Mouse (Mus musculus) liver, embryonic 15.5 days (tissue): Measurements from ENCODE around the gene Arhgap22. TPM values are rescaled to one million over a fixed set of nuclear protein-coding genes. Genes with fewer than 3 reads are reported as not detected.

ENCODE experiments used
- ATAC-seq: fragments of 200-750 bp; cut with Nextera tagmentation; 2 replicates; pipeline ENCODE4 v1.8.0; 2017; ENCODE audit warnings: moderate number of reproducible peaks, mild to moderate bottlenecking, moderate library complexity; ENCODE audit not compliant: insufficient read depth
- H3K27ac ChIP-seq: fragments of 300-500 bp; sonication (generic); replicated peaks from 2 replicates; pipeline ENCODE4 v1.5.1; 2015; ENCODE audit warnings: mild to moderate bottlenecking, inconsistent platforms
- H3K27me3 ChIP-seq: fragments of 300-500 bp; sonication (generic); 2 replicates; pipeline ENCODE4 v1.6.1; 2015; ENCODE audit warnings: mild to moderate bottlenecking, inconsistent platforms
- H3K36me3 ChIP-seq: fragments of 300-500 bp; sonication (generic); replicated peaks from 2 replicates; pipeline ENCODE4 v1.6.1; 2015; ENCODE audit warnings: moderate library complexity, mild to moderate bottlenecking, inconsistent platforms
- H3K4me1 ChIP-seq: fragments of 300-500 bp; sonication (generic); replicated peaks from 2 replicates; pipeline ENCODE4 v1.6.1; 2015; ENCODE audit warnings: inconsistent platforms
- H3K4me2 ChIP-seq: fragments of 300-500 bp; sonication (generic); 2 replicates; pipeline ENCODE4 v1.6.1; 2015; ENCODE audit warnings: moderate library complexity, mild to moderate bottlenecking, inconsistent platforms
- H3K4me3 ChIP-seq: fragments of 300-500 bp; sonication (generic); replicated peaks from 2 replicates; pipeline ENCODE4 v1.5.1; 2015; ENCODE audit warnings: mild to moderate bottlenecking, inconsistent platforms
- H3K9ac ChIP-seq: fragments of 300-500 bp; sonication (generic); 2 replicates; pipeline ENCODE4 v1.6.1; 2015; ENCODE audit warnings: moderate library complexity, mild to moderate bottlenecking, inconsistent platforms
- H3K9me3 ChIP-seq: fragments of 300-500 bp; sonication (generic); replicated peaks from 2 replicates; pipeline ENCODE4 v1.6.1; 2016; ENCODE audit warnings: inconsistent platforms
- WGBS: fragments of 180-500 bp; shearing (Covaris S2); methylation state at CpG from one replicate; pipeline ENCODE4 v1.1.7; 2015; ENCODE audit warnings: mixed read lengths; ENCODE audit not compliant: insufficient replicate concordance; 5-methylcytosine and 5-hydroxymethylcytosine counted together
- polyA plus RNA-seq: library from polyadenylated mRNA; unstranded; fragments of >200 nt; fragmentation: Nextera tagmentation; extraction: Ambion mirVana; gene quantifications from 2 replicates; pipeline ENCODE4 v1.2.1, GENCODE M21; 2015

The Arhgap22 gene
- polyA plus RNA-seq, 1 experiment from 2014 or later = 3.6 TPM

GRCm38 (mm10) chr14:33214767-33215128 is 922 bp downstream of the Arhgap22 start:
- Histone ChIP-seq H3K4me1 (peaks cover 16% of the 10 kb centered on the region), H3K27me3 (peaks cover 19% of the 10 kb centered on the region), H3K36me3 (no peaks in the 10 kb centered on the region), H3K4me3 (no peak overlapping the region), H3K4me2 (peak overlapping the region; percentile 29; the same call in 1 of the 2 replicates), H3K9ac (no peak overlapping the region), H3K27ac (no peak overlapping the region), H3K9me3 (no peaks in the 10 kb centered on the region)
- WGBS = 6% methylated on average over 4 of the region's 4 CpGs
- peak; percentile 41 for ATAC-seq

- peaks cover 16% of the 10 kb centered on the region for H3K4me1 ChIP-seq
- WGBS = 35% methylated on average over 1 of the region's 1 CpGs
- H3K27me3 ChIP-seq = peaks cover 19% of the 10 kb centered on the region
- no peak overlapping the region for H3K4me2 ChIP-seq
- no peak for ATAC-seq
- no peak overlapping the region for H3K27ac ChIP-seq
- H3K4me3 ChIP-seq = no peak overlapping the region
- no peaks in the 10 kb centered on the region for H3K9me3 ChIP-seq
- no peak overlapping the region for H3K9ac ChIP-seq
- no peaks in the 10 kb centered on the region for H3K36me3 ChIP-seq
Observed at GRCm38 (mm10) chr14:33215163-33215562, 1.3 kb downstream of the Arhgap22 start.

GRCm38 (mm10) chr14:33216343-33217208 is 2.8 kb downstream of the Arhgap22 start:
- ATAC-seq = no peak
- peaks cover 19% of the 10 kb centered on the region for H3K27me3 ChIP-seq
- peaks cover 16% of the 10 kb centered on the region for H3K4me1 ChIP-seq
- H3K27ac ChIP-seq = no peak overlapping the region
- no peak overlapping the region for H3K4me3 ChIP-seq
- no peaks in the 10 kb centered on the region for H3K9me3 ChIP-seq
- no peak overlapping the region for H3K4me2 ChIP-seq
- H3K36me3 ChIP-seq = no peaks in the 10 kb centered on the region
- 57% methylated on average over 19 of the region's 19 CpGs for WGBS
- H3K9ac ChIP-seq = no peak overlapping the region

GRCm38 (mm10) chr14:33225235-33225634 is 11.4 kb downstream of the Arhgap22 start:
- Histone ChIP-seq H3K4me3 (no peak overlapping the region), H3K4me2 (no peak overlapping the region), H3K9me3 (no peaks in the 10 kb centered on the region), H3K27ac (no peak overlapping the region), H3K27me3 (no peaks in the 10 kb centered on the region), H3K36me3 (no peaks in the 10 kb centered on the region), H3K4me1 (no peaks in the 10 kb centered on the region), H3K9ac (no peak overlapping the region)
- 52% methylated on average over 4 of the region's 4 CpGs for whole genome bisulfite sequencing
- no peak for ATAC-seq

- no peak for ATAC-seq
- WGBS = 59% methylated on average over 4 of the region's 4 CpGs
Observed at GRCm38 (mm10) chr14:33230672-33231071, 16.8 kb downstream of the Arhgap22 start.

GRCm38 (mm10) chr14:33231311-33231710 is 17.5 kb downstream of the Arhgap22 start:
- 31% methylated on average over 3 of the region's 3 CpGs for WGBS
- no peak overlapping the region for H3K9ac ChIP-seq
- no peaks in the 10 kb centered on the region for H3K27me3 ChIP-seq
- no peak overlapping the region for H3K4me3 ChIP-seq
- no peaks in the 10 kb centered on the region for H3K4me1 ChIP-seq
- no peak overlapping the region for H3K27ac ChIP-seq
- H3K9me3 ChIP-seq = no peaks in the 10 kb centered on the region
- H3K36me3 ChIP-seq = no peaks in the 10 kb centered on the region
- no peak for ATAC-seq
- H3K4me2 ChIP-seq = no peak overlapping the region

More at GRCm38 (mm10) chr14:33230672-33231071, 16.8 kb downstream of the Arhgap22 start:
- Histone ChIP-seq H3K36me3 (no peaks in the 10 kb centered on the region), H3K9ac (no peak overlapping the region), H3K9me3 (no peaks in the 10 kb centered on the region), H3K4me1 (no peaks in the 10 kb centered on the region), H3K4me3 (no peak overlapping the region), H3K27me3 (no peaks in the 10 kb centered on the region), H3K4me2 (no peak overlapping the region), H3K27ac (no peak overlapping the region)

- Histone ChIP-seq H3K9ac (no peak overlapping the region), H3K4me2 (no peak overlapping the region), H3K27ac (no peak overlapping the region), H3K4me1 (no peaks in the 10 kb centered on the region), H3K9me3 (no peaks in the 10 kb centered on the region), H3K4me3 (no peak overlapping the region), H3K36me3 (no peaks in the 10 kb centered on the region), H3K27me3 (no peaks in the 10 kb centered on the region)
- ATAC-seq = no peak
- 18% methylated on average over 5 of the region's 5 CpGs for WGBS
Observed at GRCm38 (mm10) chr14:33232048-33232447, 18.2 kb downstream of the Arhgap22 start.

- no peaks in the 10 kb centered on the region for H3K27me3 ChIP-seq
- H3K4me2 ChIP-seq = no peak overlapping the region
- no peaks in the 10 kb centered on the region for H3K36me3 ChIP-seq
- no peak overlapping the region for H3K9ac ChIP-seq
- no peaks in the 10 kb centered on the region for H3K9me3 ChIP-seq
- ATAC-seq = no peak
- H3K27ac ChIP-seq = no peak overlapping the region
- no peak overlapping the region for H3K4me3 ChIP-seq
- WGBS = 56% methylated on average over 6 of the region's 6 CpGs
- H3K4me1 ChIP-seq = no peaks in the 10 kb centered on the region
Observed at GRCm38 (mm10) chr14:33235661-33236060, 21.8 kb downstream of the Arhgap22 start.

GRCm38 (mm10) chr14:33240400-33240799 is 26.6 kb downstream of the Arhgap22 start:
- Histone ChIP-seq H3K9ac (no peak overlapping the region), H3K4me3 (no peak overlapping the region), H3K27ac (no peak overlapping the region), H3K36me3 (no peaks in the 10 kb centered on the region), H3K9me3 (no peaks in the 10 kb centered on the region), H3K4me2 (no peak overlapping the region), H3K4me1 (no peaks in the 10 kb centered on the region), H3K27me3 (no peaks in the 10 kb centered on the region)
- WGBS = 21% methylated on average over 2 of the region's 2 CpGs
- no peak for ATAC-seq

- Histone ChIP-seq H3K9me3 (no peaks in the 10 kb centered on the region), H3K9ac (no peak overlapping the region), H3K27ac (no peak overlapping the region), H3K4me1 (no peaks in the 10 kb centered on the region; the same call in 1 of the 2 replicates), H3K27me3 (no peaks in the 10 kb centered on the region), H3K4me2 (no peak overlapping the region), H3K36me3 (no peaks in the 10 kb centered on the region), H3K4me3 (no peak overlapping the region)
- 27% methylated on average over 2 of the region's 2 CpGs for WGBS
- no peak for ATAC-seq
Observed at GRCm38 (mm10) chr14:33243261-33243660, 29.4 kb downstream of the Arhgap22 start.

- 0 out of 2 replicates have a peak, but pooled peaks cover 2% of the 10 kb centered on the region for H3K27me3 ChIP-seq
- no peaks in the 10 kb centered on the region for H3K36me3 ChIP-seq
- no peak overlapping the region for H3K4me2 ChIP-seq
- H3K27ac ChIP-seq = no peak overlapping the region
- H3K9ac ChIP-seq = no peak overlapping the region
- 64% methylated on average over 3 of the region's 3 CpGs for WGBS
- no peak for ATAC-seq
- H3K9me3 ChIP-seq = no peaks in the 10 kb centered on the region
- H3K4me3 ChIP-seq = no peak overlapping the region
- no peaks in the 10 kb centered on the region; the same call in 1 of the 2 replicates for H3K4me1 ChIP-seq
Observed at GRCm38 (mm10) chr14:33244519-33244918, 30.7 kb downstream of the Arhgap22 start.
